Mouse (Mus musculus) cortical plate, adult 2 months (tissue): Measurements from ENCODE around the gene Tmem158. TPM values are rescaled to one million over a fixed set of nuclear protein-coding genes. Genes with fewer than 3 reads are reported as not detected.

ENCODE experiments used
- H3K27ac ChIP-seq: fragments of 200-500 bp; 2 replicates; pipeline ENCODE4 v1.5.1; 2012; ENCODE audit warnings: low read length, control low read depth, inconsistent platforms; ENCODE audit not compliant: insufficient read depth
- H3K4me1 ChIP-seq: fragments of 200-500 bp; 2 replicates; pipeline ENCODE4 v1.6.1; 2011; ENCODE audit warnings: low read length; ENCODE audit not compliant: control insufficient read depth, insufficient read depth
- H3K4me3 ChIP-seq: fragments of 200-500 bp; 2 replicates; pipeline ENCODE4 v1.5.1; 2011; ENCODE audit warnings: mild to moderate bottlenecking, low read length, control low read depth; ENCODE audit not compliant: insufficient read depth
- CTCF ChIP-seq: fragments of 200-500 bp; IDR thresholded peaks from 2 replicates; pipeline ENCODE4 v1.5.1; 2011; ENCODE audit warnings: mild to moderate bottlenecking, control low read depth, low read length; ENCODE audit not compliant: insufficient read depth; ENCODE audit errors: extremely low read depth
- POLR2A ChIP-seq: fragments of 200-500 bp; IDR thresholded peaks from 2 replicates; pipeline ENCODE4 v1.6.1; 2011; ENCODE audit warnings: mild to moderate bottlenecking, low read length, control low read depth; ENCODE audit not compliant: insufficient read depth; ENCODE audit errors: extremely low read depth
- polyA plus RNA-seq: library from polyadenylated mRNA; depleted of rRNA; stranded (reverse); fragments of >200 nt; gene quantifications from 2 replicates; pipeline ENCODE4 v1.2.3, GENCODE M21; 2012

The Tmem158 gene
- polyA plus RNA-seq, 1 experiment, result 53.4 TPM

DNA sequence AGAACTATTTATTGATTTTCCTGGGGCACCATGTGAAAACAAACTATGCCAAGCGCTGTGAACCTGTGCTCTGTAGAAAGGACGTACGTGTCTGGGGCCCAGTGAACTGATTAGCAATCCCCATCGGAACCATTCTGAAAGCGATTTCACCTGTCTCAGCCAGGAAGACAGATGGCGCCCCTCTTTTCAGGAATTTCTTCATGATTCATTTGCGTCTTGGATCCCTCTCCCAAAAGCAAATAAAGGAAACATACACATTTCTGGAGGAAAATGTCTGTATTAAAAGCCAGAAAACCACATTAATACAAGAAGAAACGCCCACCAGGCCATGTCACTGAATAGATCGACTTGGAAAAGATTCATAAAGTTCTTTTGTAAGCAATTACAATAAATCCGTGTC lies 1.8 kb downstream of the Tmem158 start:
- TF ChIP-seq POLR2A (no peak), CTCF (peak; percentile 22; the same call in 1 of the 2 replicates)
- Histone ChIP-seq H3K4me1 (no peaks in the 10 kb centered on the region; the same call in 1 of the 2 replicates), H3K4me3 (peak overlapping the region; percentile 98), H3K27ac (no peak overlapping the region)

DNA sequence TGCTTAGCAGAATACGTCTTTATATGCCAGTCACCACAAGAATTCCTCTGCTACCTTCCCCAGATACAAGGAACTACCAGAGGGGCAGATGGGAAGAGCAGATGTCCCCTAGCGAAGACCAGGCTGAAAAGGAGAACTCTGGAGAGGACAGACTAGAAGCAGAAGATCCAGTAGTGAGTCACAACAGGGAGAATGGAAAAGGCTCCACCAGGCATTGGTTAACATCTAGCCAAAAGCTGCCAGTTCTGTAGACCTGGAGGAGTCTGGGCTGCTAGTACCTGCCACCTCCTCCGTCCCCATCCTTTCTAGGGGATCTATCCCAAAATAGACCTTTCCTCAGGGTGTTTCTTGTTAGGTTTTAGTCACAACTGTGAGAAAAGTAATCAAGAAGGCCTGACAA lies 4.8 kb downstream of the Tmem158 start:
- TF ChIP-seq CTCF, result no peak
- TF ChIP-seq POLR2A, result no peak
- no peaks in the 10 kb centered on the region; the same call in 1 of the 2 replicates for H3K4me1 ChIP-seq
- H3K4me3 ChIP-seq, result no peak overlapping the region
- H3K27ac ChIP-seq, result no peak overlapping the region

DNA sequence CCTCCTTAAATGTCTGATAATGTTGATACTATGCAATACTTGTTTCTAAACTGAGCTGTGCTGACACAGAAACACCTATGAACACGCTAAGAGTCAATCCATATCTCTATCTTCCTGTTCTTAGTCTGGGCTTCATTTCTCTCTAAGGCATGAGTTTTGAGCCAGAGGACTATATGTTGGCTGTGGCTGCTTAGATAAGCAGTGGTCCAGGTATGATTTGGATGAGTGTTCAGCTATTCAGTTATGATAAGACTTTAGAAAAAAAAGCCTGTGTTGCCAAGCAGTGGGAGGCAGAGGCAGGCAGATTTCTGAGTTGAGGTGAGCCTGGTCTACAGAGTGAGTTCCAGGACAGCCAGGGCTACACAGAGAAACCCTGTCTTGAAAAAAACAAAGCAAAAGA lies 12.6 kb downstream of the Tmem158 start:
- H3K4me3 ChIP-seq, result no peak overlapping the region
- H3K27ac ChIP-seq, result no peak overlapping the region
- H3K4me1 ChIP-seq, result peaks cover 7% of the 10 kb centered on the region
- TF ChIP-seq CTCF, result no peak
- TF ChIP-seq POLR2A, result no peak

DNA sequence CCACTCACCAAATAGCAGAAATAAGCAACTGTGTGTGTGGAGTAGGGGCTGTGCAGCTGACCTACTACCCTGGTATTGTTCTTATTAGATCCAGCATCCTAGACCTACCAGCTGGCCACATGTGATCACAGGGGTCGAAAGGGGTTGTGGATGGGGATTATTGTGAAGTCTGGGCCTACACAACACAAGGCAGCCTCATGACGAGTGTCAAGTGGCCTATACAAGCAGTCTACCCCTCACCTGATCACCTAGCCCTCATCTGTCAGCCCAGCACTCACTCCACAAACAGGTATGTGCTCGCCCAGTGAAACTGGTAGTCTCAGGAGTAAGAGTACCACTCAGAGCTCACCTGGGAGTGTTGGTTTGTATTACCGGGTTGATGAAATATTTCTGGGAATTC lies 15.4 kb downstream of the Tmem158 start:
- no peak overlapping the region for H3K27ac ChIP-seq
- TF ChIP-seq POLR2A (no peak), CTCF (no peak)
- peaks cover 7% of the 10 kb centered on the region for H3K4me1 ChIP-seq
- no peak overlapping the region for H3K4me3 ChIP-seq

DNA sequence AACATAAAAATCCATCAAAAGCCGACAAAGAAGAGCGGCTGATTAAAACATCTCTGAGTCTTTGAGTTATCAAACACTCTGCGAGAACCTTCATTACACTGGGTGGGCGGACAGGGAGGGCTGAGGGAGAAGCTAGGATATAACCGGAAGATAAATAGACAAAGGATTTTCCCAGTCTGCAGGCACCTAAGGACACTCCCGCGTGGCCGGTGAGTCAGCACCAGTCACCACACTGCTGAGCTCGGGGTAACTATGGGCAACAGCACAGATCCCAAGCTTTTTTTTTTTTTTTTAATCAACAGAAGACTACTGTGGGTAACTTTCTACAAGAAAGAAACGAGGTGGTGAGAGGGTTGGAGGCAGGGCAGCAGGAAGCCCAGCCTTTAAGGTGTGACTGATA lies 16.6 kb downstream of the Tmem158 start:
- H3K27ac ChIP-seq, result 0 out of 2 replicates have a peak overlapping the region, but pooled peaks have one; percentile 35
- no peak overlapping the region for H3K4me3 ChIP-seq
- TF ChIP-seq CTCF, result no peak
- no peak for TF ChIP-seq POLR2A
- peaks cover 7% of the 10 kb centered on the region for H3K4me1 ChIP-seq

DNA sequence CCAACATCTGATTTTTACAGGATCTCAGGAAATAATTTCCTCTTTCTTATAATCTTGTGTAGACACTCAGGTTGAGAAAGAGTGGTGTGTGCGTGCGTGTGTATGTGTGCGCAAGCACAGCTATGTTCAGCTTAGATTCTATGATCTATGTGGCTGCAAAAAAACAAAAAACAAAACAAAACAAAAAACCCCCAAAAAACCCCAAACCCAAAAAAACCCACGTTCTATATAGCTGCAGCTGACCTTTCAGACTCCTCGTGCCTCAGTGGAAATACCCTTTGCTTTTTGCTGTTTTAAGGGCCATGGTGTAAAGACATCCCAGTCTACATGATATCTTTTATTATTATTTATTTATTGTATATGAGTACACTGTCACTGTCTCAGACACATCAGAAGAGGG lies 19.4 kb downstream of the Tmem158 start:
- TF ChIP-seq CTCF, result no peak
- no peak for TF ChIP-seq POLR2A
- Histone ChIP-seq H3K27ac (no peak overlapping the region), H3K4me3 (no peak overlapping the region), H3K4me1 (peaks cover 7% of the 10 kb centered on the region)

DNA sequence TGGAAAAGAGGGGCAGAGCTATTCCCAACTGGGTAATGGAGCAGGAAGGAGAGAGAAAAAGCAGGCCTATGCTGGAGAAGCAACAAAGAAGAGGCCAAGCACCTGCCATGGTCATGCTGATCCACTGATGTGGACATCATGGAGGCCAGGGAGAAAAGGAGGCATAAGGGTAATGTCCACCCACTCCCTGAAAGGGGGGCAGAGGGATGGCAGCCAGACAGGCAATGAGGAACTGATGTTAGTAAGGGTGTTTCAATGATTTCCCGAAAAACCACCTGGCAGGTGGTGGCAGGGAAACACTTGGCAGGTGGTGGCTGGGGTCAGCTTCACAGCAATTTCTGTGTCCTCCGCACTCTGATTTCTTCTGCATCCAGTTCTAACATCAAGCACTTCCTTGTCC lies 19.8 kb downstream of the Tmem158 start:
- H3K4me3 ChIP-seq, result no peak overlapping the region
- H3K27ac ChIP-seq, result no peak overlapping the region
- TF ChIP-seq CTCF (no peak), POLR2A (no peak)
- peaks cover 7% of the 10 kb centered on the region for H3K4me1 ChIP-seq

DNA sequence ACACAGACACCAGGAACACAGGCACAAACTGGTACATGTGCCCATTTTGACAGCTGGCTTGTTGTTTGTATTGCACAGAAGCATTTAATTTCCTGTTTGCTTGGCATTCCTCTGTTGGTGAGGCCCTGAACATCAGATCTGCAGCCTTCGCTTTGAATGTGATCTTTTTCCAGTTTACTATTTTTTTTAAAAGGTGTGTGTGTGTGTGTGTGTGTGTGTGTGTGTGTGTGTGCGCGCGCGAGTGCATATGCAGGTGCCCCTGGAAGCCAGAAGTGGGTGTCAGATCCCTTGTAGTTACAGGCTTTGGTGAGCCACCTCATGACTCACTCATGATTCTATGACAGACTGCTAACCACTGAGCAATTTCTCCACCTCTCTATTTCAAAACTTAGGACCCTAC lies 20.3 kb downstream of the Tmem158 start:
- TF ChIP-seq POLR2A (no peak), CTCF (no peak)
- Histone ChIP-seq H3K4me3 (no peak overlapping the region), H3K4me1 (peaks cover 7% of the 10 kb centered on the region), H3K27ac (no peak overlapping the region)

DNA sequence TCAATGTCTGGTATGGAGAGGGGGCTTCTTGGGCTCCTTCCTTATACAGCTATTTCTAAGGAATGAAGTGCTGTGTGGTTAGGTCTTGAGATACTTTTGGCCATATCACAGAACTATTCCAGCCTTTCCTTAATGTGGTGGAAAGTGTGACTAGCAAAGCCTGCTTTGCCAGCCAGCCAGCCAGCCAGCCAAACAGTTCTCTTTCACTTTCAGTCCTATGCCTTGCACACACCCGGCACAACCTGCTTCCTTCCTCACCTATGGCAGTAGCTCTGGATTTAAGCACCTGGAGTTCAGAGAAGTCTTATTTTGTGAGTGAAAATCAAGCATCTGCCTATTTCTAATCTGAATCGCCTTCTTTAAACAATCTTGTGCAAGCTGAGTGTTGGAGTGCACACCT lies 20.9 kb downstream of the Tmem158 start:
- Histone ChIP-seq H3K27ac (no peak overlapping the region), H3K4me3 (no peak overlapping the region), H3K4me1 (peaks cover 7% of the 10 kb centered on the region)
- TF ChIP-seq CTCF, result no peak
- no peak for TF ChIP-seq POLR2A

DNA sequence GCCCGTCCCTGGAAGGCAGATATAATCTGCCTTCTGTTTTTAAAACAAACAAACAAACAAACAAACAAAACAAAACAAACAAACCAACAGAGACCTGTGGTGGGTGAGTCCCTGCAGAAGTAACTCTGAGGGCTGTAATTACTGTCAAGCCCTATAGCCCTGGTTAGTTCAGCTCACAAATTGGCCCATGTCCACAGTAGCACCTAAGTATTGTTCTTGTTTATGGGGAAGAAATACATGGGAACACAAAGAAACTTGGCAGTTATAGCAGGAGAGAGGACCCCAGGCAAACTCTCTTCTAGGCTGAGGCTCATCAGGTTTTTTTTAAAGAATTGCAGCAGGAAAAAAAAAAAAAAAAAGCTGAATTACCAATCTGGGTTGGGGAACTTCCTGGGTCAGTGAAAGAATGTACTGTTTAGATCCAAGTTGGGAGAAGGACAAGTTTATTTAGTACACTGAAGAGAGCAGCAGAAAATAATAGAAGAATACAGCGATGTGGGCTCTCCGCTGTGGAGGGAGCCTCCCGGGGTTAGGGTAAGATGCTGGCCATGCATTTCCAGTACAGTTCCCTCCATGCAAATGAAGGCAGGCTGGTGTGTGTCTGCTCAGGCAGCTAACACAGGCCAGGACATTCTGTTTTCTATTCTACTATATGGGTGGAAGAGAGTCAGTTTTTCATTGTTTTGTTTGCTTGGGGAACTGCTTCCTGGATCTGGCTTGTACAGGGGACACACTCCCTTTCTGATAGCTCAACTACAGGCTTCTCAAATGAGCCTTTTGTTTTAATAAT lies 22.1 kb downstream of the Tmem158 start:
- H3K27ac ChIP-seq, result 0 out of 2 replicates have a peak overlapping the region, but pooled peaks have one; percentile 40
- no peak overlapping the region for H3K4me3 ChIP-seq
- H3K4me1 ChIP-seq, result peaks cover 3% of the 10 kb centered on the region; the same call in 1 of the 2 replicates
- TF ChIP-seq CTCF, result no peak
- TF ChIP-seq POLR2A, result no peak

DNA sequence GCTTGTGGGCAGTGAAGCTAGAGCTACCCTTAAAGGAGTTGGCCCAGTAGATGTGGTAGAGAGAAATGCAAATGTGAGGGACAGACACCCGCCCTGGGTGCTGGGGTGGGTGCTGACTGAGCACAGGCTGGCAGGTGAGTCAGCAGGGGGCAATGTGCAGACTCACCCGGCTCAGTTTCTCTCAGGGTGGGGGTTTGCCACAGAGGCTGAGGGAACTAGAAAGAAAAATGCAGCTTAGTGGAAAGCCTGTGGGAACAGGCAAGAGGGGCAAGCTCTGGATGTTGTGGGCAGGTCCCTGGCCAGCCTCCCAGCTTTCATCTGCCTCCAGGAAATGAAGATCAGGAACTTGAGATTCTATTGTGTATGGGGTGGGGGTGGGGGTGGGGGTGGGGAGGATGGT lies 22.8 kb downstream of the Tmem158 start:
- H3K27ac ChIP-seq, result no peak overlapping the region; the same call in 1 of the 2 replicates
- TF ChIP-seq CTCF (no peak), POLR2A (no peak)
- no peak overlapping the region for H3K4me3 ChIP-seq
- H3K4me1 ChIP-seq, result no peaks in the 10 kb centered on the region; the same call in 1 of the 2 replicates
